Comparison of ENCODE assay signal across 21 mouse cellular contexts in genomic region chr8:111984511-111984910, GRCm38 (mm10). TPM values are rescaled to one million over a fixed set of nuclear protein-coding genes. Genes with fewer than 3 reads are reported as not detected.
DNase-seq lines count a peak whose midpoint lies in the region; ATAC-seq lines count a peak whose summit lies in the region.
"Had no signal": no experiment of that assay in that cellular context is flagged by ENCODE, and none has a peak within 500 bp of the region (broad histone marks: within the 10 kb centered on the region; RNA-seq: fewer than 3 reads in every experiment).

No protein-coding gene starts in this region.

- no peaks in the 10 kb centered on the region for H3K27me3 ChIP-seq in heart, embryonic 16.5 days (ENCODE audit: control insufficient read depth, insufficient read depth, low read length)
- no peaks in the 10 kb centered on the region for H3K27me3 ChIP-seq in hindbrain, embryonic 14.5 days (ENCODE audit: control insufficient read depth, insufficient read depth, low read length)
- H3K27me3 ChIP-seq: heart, embryonic 15.5 days; hindbrain, embryonic 15.5 days; limb, embryonic 15.5 days; neural tube, embryonic 13.5 days had no signal

- intact Hi-C loops in heart, postnatal 10 days (cut with DNase I): no loop called here
- intact Hi-C loops in left cerebral cortex, postnatal 25 days (cut with DNase I): no loop called here

- H3K9ac ChIP-seq in heart, embryonic 16.5 days (ENCODE audit: low read length): no peak overlapping the region
- no peak overlapping the region for H3K9ac ChIP-seq in hindbrain, embryonic 14.5 days
- H3K9ac ChIP-seq: forebrain, postnatal 0 days; heart, embryonic 15.5 days; hindbrain, embryonic 15.5 days; limb, embryonic 15.5 days; neural tube, embryonic 13.5 days had no signal

- DNase-seq in heart, postnatal 10 days: no peak
- DNase-seq in left cerebral cortex, postnatal 25 days (ENCODE audit: low spot score in 2 of 2): peak; percentile 18 to 30
- no peak for DNase-seq in left cerebral cortex, adult 11 months (ENCODE audit: low spot score)
- peak; percentile 81 for DNase-seq in MN1 (ENCODE audit: low spot score)
- DNase-seq in brain, adult 2 months (ENCODE audit: low read depth, low spot score): peak; percentile 75
- DNase-seq in hindbrain, embryonic 14.5 days (ENCODE audit: low spot score): no peak
- DNase-seq: cerebellum, postnatal 10 days; forebrain, postnatal 0 days; gastrocnemius, postnatal 36 days; lung, adult 2 months; lung, postnatal 4 days; thymus, postnatal 14 days had no signal

- no peak overlapping the region for H3K27ac ChIP-seq in heart, embryonic 16.5 days (ENCODE audit: low read length)
- no peak overlapping the region for H3K27ac ChIP-seq in hindbrain, embryonic 14.5 days
- H3K27ac ChIP-seq: heart, embryonic 15.5 days; hindbrain, embryonic 15.5 days; left cerebral cortex, adult 2 months; limb, embryonic 15.5 days; midbrain, embryonic 10.5 days; neural tube, embryonic 13.5 days had no signal

- peaks cover 18% of the 10 kb centered on the region for H3K36me3 ChIP-seq in heart, embryonic 16.5 days (ENCODE audit: control insufficient read depth, insufficient read depth)
- peaks cover 58% of the 10 kb centered on the region for H3K36me3 ChIP-seq in hindbrain, embryonic 14.5 days (replicated peaks; ENCODE audit: control insufficient read depth, insufficient read depth)

- 0 out of 2 replicates have a peak, but pooled peaks have one; percentile 37 for ATAC-seq in heart, embryonic 16.5 days (replicated peaks; ENCODE audit: extremely low read depth, insufficient read depth, low FRiP score)
- no peak for ATAC-seq in hindbrain, embryonic 14.5 days (ENCODE audit: low FRiP score)
- ATAC-seq: forebrain, postnatal 0 days; intestine, embryonic 16.5 days had no signal

- H3K4me1 ChIP-seq in heart, embryonic 16.5 days (ENCODE audit: control insufficient read depth, insufficient read depth, low read length): no peaks in the 10 kb centered on the region; the same call in 1 of the 2 replicates
- H3K4me1 ChIP-seq in hindbrain, embryonic 14.5 days (replicated peaks; ENCODE audit: control insufficient read depth, insufficient read depth, low read length): no peaks in the 10 kb centered on the region
- H3K4me1 ChIP-seq: hindbrain, embryonic 15.5 days; limb, embryonic 15.5 days; midbrain, embryonic 10.5 days; neural tube, embryonic 13.5 days had no signal

- WGBS in heart, embryonic 16.5 days: 49% methylated on average over 10 of the region's 10 CpGs
- 92% methylated on average over 10 of the region's 10 CpGs for WGBS in hindbrain, embryonic 14.5 days

- no peak overlapping the region for H3K4me3 ChIP-seq in heart, embryonic 16.5 days (ENCODE audit: low read length)
- no peak overlapping the region for H3K4me3 ChIP-seq in hindbrain, embryonic 14.5 days (replicated peaks; ENCODE audit: low read length)
- H3K4me3 ChIP-seq: heart, embryonic 15.5 days; hindbrain, embryonic 15.5 days; left cerebral cortex, adult 2 months; limb, embryonic 15.5 days; midbrain, embryonic 10.5 days; neural tube, embryonic 13.5 days had no signal

- H3K9me3 ChIP-seq in heart, embryonic 16.5 days (replicated peaks; ENCODE audit: control insufficient read depth, low read length): no peaks in the 10 kb centered on the region
- no peaks in the 10 kb centered on the region for H3K9me3 ChIP-seq in hindbrain, embryonic 14.5 days (ENCODE audit: control insufficient read depth, low read length)
- H3K9me3 ChIP-seq: heart, embryonic 15.5 days; hindbrain, embryonic 15.5 days; limb, embryonic 15.5 days; midbrain, embryonic 10.5 days; neural tube, embryonic 13.5 days had no signal

- H3K4me2 ChIP-seq in heart, embryonic 16.5 days (ENCODE audit: low read depth, low read length): no peak overlapping the region
- no peak overlapping the region for H3K4me2 ChIP-seq in hindbrain, embryonic 14.5 days (replicated peaks)
- H3K4me2 ChIP-seq: heart, embryonic 15.5 days; hindbrain, embryonic 15.5 days; limb, embryonic 15.5 days; neural tube, embryonic 13.5 days had no signal

RNA-seq across cellular contexts. Expression of gene Adat1, which starts 7.6 kb away (rescaled TPM):
- 5.6 and 5.9 TPM in 2 replicates for polyA plus RNA-seq in heart, embryonic 16.5 days (2015; fragmentation: Nextera tagmentation; extraction: Ambion mirVana)
- total RNA-seq in heart, postnatal 10 days (2021): 1 to 10 TPM; 1.7 to 2.1 TPM
- 1 to 10 TPM; 5.4 to 6.6 TPM for total RNA-seq in left cerebral cortex, postnatal 25 days (2021)
- polyA plus RNA-seq in hindbrain, embryonic 14.5 days (2014; fragmentation: Nextera tagmentation; extraction: Ambion mirVana): 4.9 and 6.0 TPM in 2 replicates

RNA-seq across cellular contexts. Expression of gene Kars, which starts 26.6 kb away (rescaled TPM):
- polyA plus RNA-seq in heart, embryonic 16.5 days (2015; fragmentation: Nextera tagmentation; extraction: Ambion mirVana): 129 and 139 TPM in 2 replicates
- 10 to 100 TPM; 91.1 to 95.3 TPM for total RNA-seq in heart, postnatal 10 days (2021)
- total RNA-seq in left cerebral cortex, postnatal 25 days (2021): 10 to 100 TPM; 67.3 to 71.2 TPM
- polyA plus RNA-seq in hindbrain, embryonic 14.5 days (2014; fragmentation: Nextera tagmentation; extraction: Ambion mirVana): 190 and 196 TPM in 2 replicates

RNA-seq across cellular contexts. Expression of gene Terf2ip, which starts 26.7 kb away (rescaled TPM):
- polyA plus RNA-seq in heart, embryonic 16.5 days (2015; fragmentation: Nextera tagmentation; extraction: Ambion mirVana): 17.7 and 19.2 TPM in 2 replicates
- total RNA-seq in heart, postnatal 10 days (2021): 10 to 100 TPM; 12.8 to 13.6 TPM
- 10 to 100 TPM; 35.4 to 36.3 TPM for total RNA-seq in left cerebral cortex, postnatal 25 days (2021)
- 57.4 and 60.0 TPM in 2 replicates for polyA plus RNA-seq in hindbrain, embryonic 14.5 days (2014; fragmentation: Nextera tagmentation; extraction: Ambion mirVana)

RNA-seq across cellular contexts. Expression of gene Gm6793, which starts 30.3 kb away (rescaled TPM):
- polyA plus RNA-seq in heart, embryonic 16.5 days (2015; fragmentation: Nextera tagmentation; extraction: Ambion mirVana): 0.20 and 0.60 TPM in 2 replicates
- total RNA-seq in heart, postnatal 10 days (2021): under 1 TPM in 1 of 2 experiments, not detected in 1; 0.17 TPM
- under 1 TPM in 1 of 2 experiments, not detected in 1; 0.23 TPM for total RNA-seq in left cerebral cortex, postnatal 25 days (2021)
- polyA plus RNA-seq in hindbrain, embryonic 14.5 days (2014; fragmentation: Nextera tagmentation; extraction: Ambion mirVana): 0.39 and 1.2 TPM in 2 replicates
- total RNA-seq: ES-E14; forebrain, postnatal 0 days; gastrocnemius, postnatal 36 days; left cerebral cortex, adult 2 months had no signal

RNA-seq across cellular contexts. Expression of gene Gabarapl2, which starts 44.0 kb away (rescaled TPM):
- 198 and 211 TPM in 2 replicates for polyA plus RNA-seq in heart, embryonic 16.5 days (2015; fragmentation: Nextera tagmentation; extraction: Ambion mirVana)
- total RNA-seq in heart, postnatal 10 days (2021): 100 to 1,000 TPM; 121 to 124 TPM
- 100 to 1,000 TPM; 219 to 220 TPM for total RNA-seq in left cerebral cortex, postnatal 25 days (2021)
- 454 and 472 TPM in 2 replicates for polyA plus RNA-seq in hindbrain, embryonic 14.5 days (2014; fragmentation: Nextera tagmentation; extraction: Ambion mirVana)

Comparison
In these comparisons a context has a peak if more than half of its experiments do, and no peak if none do; other contexts are left out.
1. DNase-seq: peak in left cerebral cortex, postnatal 25 days (2 of 2), MN1 (single experiment) and brain, adult 2 months (single experiment); none in heart, postnatal 10 days (0 of 2), left cerebral cortex, adult 11 months (single experiment) and hindbrain, embryonic 14.5 days (single experiment).